Mouse (Mus musculus) liver, postnatal 0 days (tissue): ENCODE data around the gene Adgrl2. TPM values are rescaled to one million over a fixed set of nuclear protein-coding genes. Genes with fewer than 3 reads are reported as not detected.

Experiments
- ATAC-seq: fragments of 200-750 bp; cut with Nextera tagmentation; 2 replicates; pipeline ENCODE4 v1.8.0; 2017; ENCODE audit warnings: mild to moderate bottlenecking, moderate library complexity
- DNase-seq: peaks from one replicate; pipeline ENCODE4 v3.0.0-alpha.2; 2016
- H3K27ac ChIP-seq: fragments of 300-500 bp; sonication (generic); 2 replicates; pipeline ENCODE4 v1.5.1; 2014; ENCODE audit warnings: antibody characterized with exemption, moderate library complexity, mild to moderate bottlenecking, low read depth
- H3K27me3 ChIP-seq: fragments of 300-500 bp; sonication (generic); 2 replicates; pipeline ENCODE4 v1.6.1; 2014; ENCODE audit warnings: low read length, control low read depth, mixed read lengths; ENCODE audit not compliant: insufficient read depth
- H3K36me3 ChIP-seq: fragments of 300-500 bp; sonication (generic); replicated peaks from 2 replicates; pipeline ENCODE4 v1.6.1; 2014; ENCODE audit warnings: mild to moderate bottlenecking, control low read depth, low read length, moderate library complexity, mixed read lengths; ENCODE audit not compliant: insufficient read depth
- H3K4me1 ChIP-seq: fragments of 300-500 bp; sonication (generic); 2 replicates; pipeline ENCODE4 v1.6.1; 2014; ENCODE audit warnings: antibody characterized with exemption, mild to moderate bottlenecking, control low read depth; ENCODE audit not compliant: insufficient read depth
- H3K4me2 ChIP-seq: fragments of 300-500 bp; sonication (generic); 2 replicates; pipeline ENCODE4 v1.6.1; 2014; ENCODE audit warnings: low read depth, mild to moderate bottlenecking, low read length, moderate library complexity, mixed read lengths
- H3K4me3 ChIP-seq: fragments of 300-500 bp; sonication (generic); 2 replicates; pipeline ENCODE4 v1.5.1; 2014; ENCODE audit warnings: low read depth, low read length
- H3K9ac ChIP-seq: fragments of 300-500 bp; sonication (generic); replicated peaks from 2 replicates; pipeline ENCODE4 v1.6.1; 2014; ENCODE audit warnings: mild to moderate bottlenecking, moderate library complexity
- H3K9me3 ChIP-seq: fragments of 300-500 bp; sonication (generic); 2 replicates; pipeline ENCODE4 v1.6.1; 2016; ENCODE audit warnings: mild to moderate bottlenecking, control low read depth, low read length, mixed read lengths
- CTCF ChIP-seq: sonication (generic); IDR thresholded peaks from 2 replicates; pipeline ENCODE4 v1.5.1; 2016; ENCODE audit warnings: antibody characterized with exemption, low read depth
- EP300 ChIP-seq: IDR thresholded peaks from 2 replicates; pipeline ENCODE4 v1.6.1; 2016; ENCODE audit warnings: antibody characterized with exemption, low read depth, mild to moderate bottlenecking
- WGBS: fragments of 180-500 bp; shearing (Covaris S2); extraction: QIAGEN DNeasy Blood & Tissue Kit; methylation state at CpG from one replicate; pipeline ENCODE4 v1.1.7; 2014; ENCODE audit not compliant: insufficient replicate concordance; 5-methylcytosine and 5-hydroxymethylcytosine counted together
- polyA plus RNA-seq: library from polyadenylated mRNA; unstranded; fragments of >200 nt; fragmentation: Nextera tagmentation; extraction: Ambion mirVana; gene quantifications from 2 replicates; pipeline ENCODE4 v1.2.1, GENCODE M21; 2015

Gene Adgrl2
- polyA plus RNA-seq, 1 experiment from 2014 or later: 9.1 TPM

GRCm38 (mm10) chr3:148987591-148988292 lies 2.6 kb downstream of the Adgrl2 start:
- Histone ChIP-seq H3K9ac (peak overlapping the region; percentile 69), H3K27me3 (peaks cover 16% of the 10 kb centered on the region), H3K4me1 (peaks cover 8% of the 10 kb centered on the region), H3K36me3 (no peaks in the 10 kb centered on the region), H3K4me2 (peak overlapping the region; percentile 83), H3K9me3 (no peaks in the 10 kb centered on the region), H3K4me3 (peak overlapping the region; percentile 76), H3K27ac (0 out of 2 replicates have a peak overlapping the region, but pooled peaks have one; percentile 89)
- ATAC-seq: peak; percentile 61
- 3% methylated on average over 42 of the region's 45 CpGs for WGBS
- TF ChIP-seq CTCF (peak; percentile 83), EP300 (no peak)
- DNase-seq: peak; percentile 77

GRCm38 (mm10) chr3:148986894-148987590 lies 3.3 kb downstream of the Adgrl2 start:
- peak overlapping the region; percentile 83 for H3K4me2 ChIP-seq
- ATAC-seq: no peak
- peak overlapping the region; percentile 76 for H3K4me3 ChIP-seq
- H3K4me1 ChIP-seq: peaks cover 8% of the 10 kb centered on the region
- peak overlapping the region; percentile 18; the same call in 1 of the 2 replicates for H3K27ac ChIP-seq
- DNase-seq: no peak
- no peaks in the 10 kb centered on the region for H3K36me3 ChIP-seq
- TF ChIP-seq CTCF: no peak
- no peak for TF ChIP-seq EP300
- no peaks in the 10 kb centered on the region for H3K9me3 ChIP-seq
- WGBS: 1% methylated on average over 27 of the region's 27 CpGs
- peaks cover 16% of the 10 kb centered on the region for H3K27me3 ChIP-seq
- peak overlapping the region; percentile 69 for H3K9ac ChIP-seq

GRCm38 (mm10) chr3:148986296-148986893 lies 4.0 kb downstream of the Adgrl2 start:
- peaks cover 16% of the 10 kb centered on the region for H3K27me3 ChIP-seq
- no peak for ATAC-seq

GRCm38 (mm10) chr3:148984326-148984725 lies 6.0 kb downstream of the Adgrl2 start:
- ATAC-seq (no peak), DNase-seq (no peak)
- 60% methylated on average over 6 of the region's 6 CpGs for WGBS
- peaks cover 13% of the 10 kb centered on the region for H3K27me3 ChIP-seq
- no peak overlapping the region for H3K4me2 ChIP-seq
- no peaks in the 10 kb centered on the region for H3K36me3 ChIP-seq
- H3K27ac ChIP-seq: no peak overlapping the region
- no peak overlapping the region for H3K4me3 ChIP-seq
- H3K4me1 ChIP-seq: peaks cover 8% of the 10 kb centered on the region
- H3K9me3 ChIP-seq: no peaks in the 10 kb centered on the region
- H3K9ac ChIP-seq: no peak overlapping the region
- TF ChIP-seq EP300: no peak
- no peak for TF ChIP-seq CTCF

More at GRCm38 (mm10) chr3:148986296-148986893, 4.0 kb downstream of the Adgrl2 start:
- peak overlapping the region; percentile 83 for H3K4me2 ChIP-seq
- H3K36me3 ChIP-seq: no peaks in the 10 kb centered on the region
- no peak overlapping the region for H3K27ac ChIP-seq
- DNase-seq: no peak
- peaks cover 8% of the 10 kb centered on the region for H3K4me1 ChIP-seq
- no peak overlapping the region for H3K9ac ChIP-seq
- no peaks in the 10 kb centered on the region for H3K9me3 ChIP-seq
- H3K4me3 ChIP-seq: peak overlapping the region; percentile 76
- 19% methylated on average over 17 of the region's 17 CpGs for WGBS
- TF ChIP-seq CTCF (no peak), EP300 (no peak)

GRCm38 (mm10) chr3:148982370-148982769 lies 8.0 kb downstream of the Adgrl2 start:
- peaks cover 8% of the 10 kb centered on the region for H3K4me1 ChIP-seq
- H3K9me3 ChIP-seq: no peaks in the 10 kb centered on the region
- ATAC-seq (no peak), DNase-seq (no peak)
- 29% methylated on average over 4 of the region's 4 CpGs for WGBS
- H3K27me3 ChIP-seq: peaks cover 4% of the 10 kb centered on the region; the same call in 1 of the 2 replicates
- 0 out of 2 replicates have a peak overlapping the region, but pooled peaks have one; percentile 26 for H3K4me2 ChIP-seq
- TF ChIP-seq CTCF (no peak), EP300 (no peak)
- H3K9ac ChIP-seq: no peak overlapping the region
- no peak overlapping the region for H3K27ac ChIP-seq
- no peak overlapping the region for H3K4me3 ChIP-seq
- H3K36me3 ChIP-seq: no peaks in the 10 kb centered on the region

- TF ChIP-seq CTCF: no peak
- no peak for TF ChIP-seq EP300
- DNase-seq: no peak
Observed at GRCm38 (mm10) chr3:148981776-148982175, 8.6 kb downstream of the Adgrl2 start.

More at GRCm38 (mm10) chr3:148981776-148982175, 8.6 kb downstream of the Adgrl2 start:
- H3K9ac ChIP-seq: no peak overlapping the region
- peaks cover 2% of the 10 kb centered on the region; the same call in 1 of the 2 replicates for H3K27me3 ChIP-seq
- no peaks in the 10 kb centered on the region for H3K9me3 ChIP-seq
- H3K4me1 ChIP-seq: peaks cover 8% of the 10 kb centered on the region
- H3K27ac ChIP-seq: no peak overlapping the region
- no peak for ATAC-seq
- H3K4me2 ChIP-seq: 0 out of 2 replicates have a peak overlapping the region, but pooled peaks have one; percentile 26
- no peak overlapping the region for H3K4me3 ChIP-seq
- 49% methylated on average over 8 of the region's 8 CpGs for WGBS
- no peaks in the 10 kb centered on the region for H3K36me3 ChIP-seq
